ENCODE assay signal across 8 mouse cellular contexts in genomic region chr3:35225051-35225701, GRCm38 (mm10).
DNase-seq lines count a peak whose midpoint lies in the region; ATAC-seq lines count a peak whose summit lies in the region.

No protein-coding gene starts in this region.

- no peaks in the 10 kb centered on the region for H3K36me3 ChIP-seq in midbrain, embryonic 14.5 days (ENCODE audit: control insufficient read depth, insufficient read depth, low read length)

- H3K27me3 ChIP-seq in midbrain, embryonic 14.5 days (ENCODE audit: control insufficient read depth, insufficient read depth, low read length): no peaks in the 10 kb centered on the region

- peaks cover 7% of the 10 kb centered on the region; the same call in 1 of the 2 replicates for H3K4me1 ChIP-seq in midbrain, embryonic 14.5 days (ENCODE audit: control insufficient read depth, insufficient read depth, low read length)

- 27% methylated on average over 12 of the region's 12 CpGs for WGBS in midbrain, embryonic 14.5 days

- peak; percentile 50; the same call in 1 of the 2 replicates for ATAC-seq in midbrain, embryonic 14.5 days (ENCODE audit: low FRiP score, low TSS enrichment)

- H3K9me3 ChIP-seq in midbrain, embryonic 14.5 days (ENCODE audit: control insufficient read depth, low read length): no peaks in the 10 kb centered on the region

- H3K9ac ChIP-seq in midbrain, embryonic 14.5 days (replicated peaks; ENCODE audit: low read length): no peak overlapping the region

- H3K4me3 ChIP-seq in midbrain, embryonic 14.5 days (replicated peaks; ENCODE audit: low read depth, low read length): no peak overlapping the region

- no peak overlapping the region for H3K27ac ChIP-seq in midbrain, embryonic 14.5 days (replicated peaks; ENCODE audit: low read depth, low read length)

- H3K4me2 ChIP-seq in midbrain, embryonic 14.5 days (ENCODE audit: low read length): peak overlapping the region; percentile 11; the same call in 1 of the 2 replicates

- DNase-seq in kidney, adult 9 months: peak; percentile 3
- DNase-seq in kidney, adult 11 months: no peak
- DNase-seq in cerebellum, adult 9-11 months: peak; percentile 23
- peak; percentile 20 to 38 for DNase-seq in frontal cortex, postnatal 36 days (ENCODE audit: low spot score in 2 of 2)
- peak; percentile 0 to 1 for DNase-seq in kidney, postnatal 36 days
- peak; percentile 66 for DNase-seq in midbrain, embryonic 14.5 days
- DNase-seq in thymus, postnatal 10 days (ENCODE audit: low spot score in 2 of 2): no peak
- DNase-seq in thymus, adult 18-20 months: no peak

Comparison
In these comparisons a context has a peak if more than half of its experiments do, and no peak if none do; other contexts are left out.
1. DNase-seq: peak in kidney, adult 9 months (single experiment), cerebellum, adult 9-11 months (single experiment), frontal cortex, postnatal 36 days (2 of 2), kidney, postnatal 36 days (2 of 2) and midbrain, embryonic 14.5 days (single experiment); none in kidney, adult 11 months (single experiment), thymus, postnatal 10 days (0 of 2) and thymus, adult 18-20 months (0 of 2).